Mouse (Mus musculus) cerebral cortex, adult 2 months (tissue): Measurements from ENCODE around the gene Hist1h2ad.

Experiments
- WGBS: fragments of 180-500 bp; shearing (Covaris S2); methylation state at CpG from one replicate; pipeline ENCODE4 v1.1.7; 2018; 5-methylcytosine and 5-hydroxymethylcytosine counted together

Gene Hist1h2ad

GRCm38 (mm10) chr13:23622175-23622671, 48.0 kb downstream of the Hist1h2ad start, which contains the start of gene Hist1h1e:
Hist1h1e (minus strand) TSS chr13:23622558.
- WGBS: under 1% methylated on average over 53 of the region's 53 CpGs

GRCm38 (mm10) chr13:23622861-23623450, 48.8 kb downstream of the Hist1h2ad start:
- 19% methylated on average over 7 of the region's 7 CpGs for WGBS
